Mouse (Mus musculus): ENCODE measurements around the gene Micall1.

DNA sequence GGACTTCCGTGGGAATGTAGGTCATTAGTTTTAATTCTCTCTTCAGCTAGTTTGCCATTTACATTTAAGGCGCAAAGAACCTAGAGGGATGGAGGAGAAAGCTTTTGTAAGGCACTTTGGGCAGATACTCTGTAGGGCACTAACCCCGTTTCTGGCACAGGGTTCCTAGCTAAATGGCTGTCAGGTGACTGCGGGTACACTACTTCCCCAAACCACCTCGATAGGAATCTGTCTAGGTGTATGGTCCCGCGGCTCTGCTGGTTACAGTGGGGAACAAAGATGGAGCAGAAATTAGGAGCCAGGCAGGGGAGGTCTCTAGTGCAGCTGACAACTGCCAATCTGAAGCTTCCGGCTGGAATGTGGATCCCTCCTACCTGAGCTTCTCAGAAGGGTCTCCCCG lies 1.3 kb downstream of the Micall1 start:
- TF ChIP-seq EP300 (IDR thresholded peaks at IDR 0.05; ENCODE audit: low read depth) = no peak
- no peak for TF ChIP-seq CTCF (IDR thresholded peaks at IDR 0.05; ENCODE audit: low read depth)
